Mouse (Mus musculus): ENCODE data around the gene Lin7c.

DNA sequence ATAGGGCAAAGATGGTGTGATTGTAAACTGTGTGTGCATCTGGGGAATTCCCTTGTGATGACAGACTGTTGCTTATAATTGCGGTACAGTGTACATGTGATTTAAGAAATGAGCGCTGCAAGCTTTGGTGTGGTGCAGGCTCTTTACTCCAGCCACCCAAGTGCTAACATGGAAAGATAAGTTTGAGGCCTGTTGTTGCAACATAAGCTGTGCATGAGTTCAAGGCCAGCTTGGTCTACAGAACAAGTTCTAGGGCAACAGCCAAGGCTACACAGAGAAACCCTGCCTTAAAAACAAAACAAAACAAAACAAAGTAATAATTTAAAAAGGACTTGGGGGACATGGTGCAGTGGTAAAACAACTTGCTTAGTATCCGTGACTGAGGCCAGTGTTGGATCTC is 44.5 kb downstream of the Lin7c start:
- TF ChIP-seq CTCF (IDR thresholded peaks at IDR 0.05) (no peak), EP300 (IDR thresholded peaks at IDR 0.05; ENCODE audit: insufficient read depth, low read depth, low read length) (no peak), POLR2A (IDR thresholded peaks at IDR 0.05; ENCODE audit: insufficient read depth, low read depth, low read length) (no peak)

Data from heart, adult 2 months (tissue).